In genomic region chr1:143946933-143947332, GRCm38 (mm10) we compare ENCODE assay signal across 11 mouse cellular contexts. TPM values are rescaled to one million over a fixed set of nuclear protein-coding genes. Genes with fewer than 3 reads are reported as not detected.
DNase-seq lines count a peak whose midpoint lies in the region; ATAC-seq and TF ChIP-seq lines count a peak whose summit lies in the region.
"Had no signal": no experiment of that assay in that cellular context is flagged by ENCODE, and none has a peak within 500 bp of the region (broad histone marks: within the 10 kb centered on the region; RNA-seq: fewer than 3 reads in every experiment).

No protein-coding gene starts in this region.

- no peak for TF ChIP-seq CTCF in lung, embryonic 14.5 days (IDR thresholded peaks at IDR 0.05; ENCODE audit: low read depth)

- no peaks in the 10 kb centered on the region for H3K36me3 ChIP-seq in lung, embryonic 14.5 days (ENCODE audit: insufficient read depth)
- H3K36me3 ChIP-seq: heart, embryonic 13.5 days had no signal

- no peak overlapping the region for H3K9ac ChIP-seq in lung, embryonic 14.5 days
- H3K9ac ChIP-seq: heart, embryonic 13.5 days had no signal

- DNase-seq in adrenal gland, adult 2 months, result peak; percentile 79
- no peak for DNase-seq in adrenal gland, postnatal 4 days (ENCODE audit: low spot score in 2 of 2)
- DNase-seq in ovary, adult 18-20 months (ENCODE audit: low spot score), result peak; percentile 57
- DNase-seq in ovary, postnatal 10 days (ENCODE audit: low spot score), result no peak
- DNase-seq in lung, embryonic 14.5 days, result peak; percentile 51
- DNase-seq in ovary, postnatal 36 days (ENCODE audit: low spot score), result peak; percentile 20
- no peak for DNase-seq in frontal cortex, postnatal 25 days (ENCODE audit: low spot score in 2 of 2)
- no peak for DNase-seq in left cerebral cortex, adult 8-10 months (ENCODE audit: low spot score in 2 of 2)

- H3K27me3 ChIP-seq in lung, embryonic 14.5 days (ENCODE audit: insufficient read depth, low read length), result no peaks in the 10 kb centered on the region
- H3K27me3 ChIP-seq: heart, embryonic 13.5 days; megakaryocyte, embryonic 14.5 days had no signal

- H3K27ac ChIP-seq in lung, embryonic 14.5 days (ENCODE audit: low read depth), result no peak overlapping the region
- H3K27ac ChIP-seq: heart, embryonic 13.5 days had no signal

- H3K9me3 ChIP-seq in lung, embryonic 14.5 days (ENCODE audit: low read depth, low read length), result no peaks in the 10 kb centered on the region
- H3K9me3 ChIP-seq: heart, embryonic 13.5 days had no signal

- H3K4me2 ChIP-seq in lung, embryonic 14.5 days, result no peak overlapping the region
- H3K4me2 ChIP-seq: heart, embryonic 13.5 days had no signal

- ATAC-seq in lung, embryonic 14.5 days (ENCODE audit: insufficient read depth), result peak; percentile 66; the same call in 1 of the 2 replicates
- ATAC-seq: hindbrain, embryonic 16.5 days had no signal

- no peaks in the 10 kb centered on the region for H3K4me1 ChIP-seq in lung, embryonic 14.5 days (ENCODE audit: insufficient read depth)
- H3K4me1 ChIP-seq: heart, embryonic 13.5 days had no signal

- no peak overlapping the region for H3K4me3 ChIP-seq in lung, embryonic 14.5 days (ENCODE audit: low read depth, low read length)
- H3K4me3 ChIP-seq: heart, embryonic 13.5 days; megakaryocyte, embryonic 14.5 days had no signal

RNA-seq across cellular contexts. Expression of gene Rgs2, which starts 57.0 kb away (rescaled TPM):
- total RNA-seq in adrenal gland, adult 2 months (2021), result 100 to 1,000 TPM; 342 to 413 TPM
- polyA plus RNA-seq in adrenal gland, adult 2 months (2012; rRNA removed), result 3.5 and 3.9 TPM in 2 replicates
- total RNA-seq in adrenal gland, postnatal 4 days (2021), result 100 to 1,000 TPM; 169 to 213 TPM
- polyA plus RNA-seq in lung, embryonic 14.5 days (2014; fragmentation: Nextera tagmentation; extraction: Ambion mirVana), result 90.4 and 99.9 TPM in 2 replicates
- total RNA-seq in left cerebral cortex, adult 8-10 months (2022), result 10 to 100 TPM; 74.2 to 87.5 (median 78.2) TPM

Comparison
In these comparisons a context has a peak if more than half of its experiments do, and no peak if none do; other contexts are left out.
1. DNase-seq: peak in adrenal gland, adult 2 months (single experiment), ovary, adult 18-20 months (single experiment), lung, embryonic 14.5 days (single experiment) and ovary, postnatal 36 days (single experiment); none in adrenal gland, postnatal 4 days (0 of 2), ovary, postnatal 10 days (single experiment), frontal cortex, postnatal 25 days (0 of 2) and left cerebral cortex, adult 8-10 months (0 of 2).